Mouse (Mus musculus) cerebellum, adult 2 months (tissue): ENCODE data around the gene Dner.

Source experiments
- CTCF ChIP-seq: fragments of 200-500 bp; IDR thresholded peaks from 2 replicates; pipeline ENCODE4 v1.5.1; 2011; ENCODE audit warnings: low read depth, mild to moderate bottlenecking, control low read depth, low read length, moderate library complexity, borderline replicate concordance; ENCODE audit not compliant: insufficient read depth
- POLR2A ChIP-seq: fragments of 200-500 bp; IDR thresholded peaks from 2 replicates; pipeline ENCODE4 v1.6.1; 2011; ENCODE audit warnings: low read length, control low read depth, borderline replicate concordance; ENCODE audit not compliant: insufficient read depth

GRCm38 (mm10) chr1:84677910-84678309, 18.1 kb downstream of the Dner start:
- TF ChIP-seq POLR2A (no peak), CTCF (no peak)
